Mouse (Mus musculus): Measurements from ENCODE around the gene Ldlrad3. TPM values are rescaled to one million over a fixed set of nuclear protein-coding genes. Genes with fewer than 3 reads are reported as not detected.

Gene Ldlrad3
- polyA plus RNA-seq, 1 experiment, result 3.7 TPM

- 49% methylated on average over 4 of the region's 4 CpGs for WGBS
- Histone ChIP-seq H3K4me3 (replicated peaks; ENCODE audit: control insufficient read depth, low read depth, low read length) (no peak overlapping the region), H3K27ac (ENCODE audit: control insufficient read depth, insufficient read depth, low read depth, low read length, poor library complexity) (no peak overlapping the region), H3K4me1 (ENCODE audit: control insufficient read depth, insufficient read depth, low read length) (no peaks in the 10 kb centered on the region)
- TF ChIP-seq CTCF (IDR thresholded peaks at IDR 0.05; ENCODE audit: control insufficient read depth, insufficient read depth, low read length) (no peak), POLR2A (IDR thresholded peaks at IDR 0.05; ENCODE audit: borderline replicate concordance, control insufficient read depth, low read depth, low read length) (no peak)
Measured at GRCm38 (mm10) chr2:101922302-101922701, 263.9 kb downstream of the Ldlrad3 start.

- Histone ChIP-seq H3K4me3 (replicated peaks; ENCODE audit: control insufficient read depth, low read depth, low read length) (no peak overlapping the region), H3K27ac (ENCODE audit: control insufficient read depth, insufficient read depth, low read depth, low read length, poor library complexity) (no peak overlapping the region), H3K4me1 (ENCODE audit: control insufficient read depth, insufficient read depth, low read length) (no peaks in the 10 kb centered on the region)
- WGBS, result 65% methylated on average over 2 of the region's 2 CpGs
- TF ChIP-seq POLR2A (IDR thresholded peaks at IDR 0.05; ENCODE audit: borderline replicate concordance, control insufficient read depth, low read depth, low read length) (no peak), CTCF (IDR thresholded peaks at IDR 0.05; ENCODE audit: control insufficient read depth, insufficient read depth, low read length) (no peak)
Measured at GRCm38 (mm10) chr2:101920136-101920554, 266.0 kb downstream of the Ldlrad3 start.

- Histone ChIP-seq H3K27ac (ENCODE audit: control insufficient read depth, insufficient read depth, low read depth, low read length, poor library complexity) (no peak overlapping the region), H3K4me1 (ENCODE audit: control insufficient read depth, insufficient read depth, low read length) (no peaks in the 10 kb centered on the region), H3K4me3 (replicated peaks; ENCODE audit: control insufficient read depth, low read depth, low read length) (no peak overlapping the region)
- WGBS, result 90% methylated on average over 7 of the region's 7 CpGs
- TF ChIP-seq CTCF (IDR thresholded peaks at IDR 0.05; ENCODE audit: control insufficient read depth, insufficient read depth, low read length), result no peak
Measured at GRCm38 (mm10) chr2:101918518-101918917, 267.7 kb downstream of the Ldlrad3 start.

- TF ChIP-seq CTCF (IDR thresholded peaks at IDR 0.05; ENCODE audit: control insufficient read depth, insufficient read depth, low read length) (no peak), POLR2A (IDR thresholded peaks at IDR 0.05; ENCODE audit: borderline replicate concordance, control insufficient read depth, low read depth, low read length) (no peak)
- Histone ChIP-seq H3K4me1 (ENCODE audit: control insufficient read depth, insufficient read depth, low read length) (no peaks in the 10 kb centered on the region), H3K27ac (ENCODE audit: control insufficient read depth, insufficient read depth, low read depth, low read length, poor library complexity) (no peak overlapping the region), H3K4me3 (replicated peaks; ENCODE audit: control insufficient read depth, low read depth, low read length) (no peak overlapping the region)
- WGBS, result 82% methylated on average over 15 of the region's 15 CpGs
Measured at GRCm38 (mm10) chr2:101909326-101910080, 276.7 kb downstream of the Ldlrad3 start.

- Histone ChIP-seq H3K4me1 (ENCODE audit: control insufficient read depth, insufficient read depth, low read length) (no peaks in the 10 kb centered on the region), H3K27ac (ENCODE audit: control insufficient read depth, insufficient read depth, low read depth, low read length, poor library complexity) (no peak overlapping the region), H3K4me3 (replicated peaks; ENCODE audit: control insufficient read depth, low read depth, low read length) (no peak overlapping the region)
- 49% methylated on average over 13 of the region's 13 CpGs for WGBS
- no peak for TF ChIP-seq POLR2A (IDR thresholded peaks at IDR 0.05; ENCODE audit: borderline replicate concordance, control insufficient read depth, low read depth, low read length)
- TF ChIP-seq CTCF (IDR thresholded peaks at IDR 0.05; ENCODE audit: control insufficient read depth, insufficient read depth, low read length), result no peak
Measured at GRCm38 (mm10) chr2:101908773-101909172, 277.4 kb downstream of the Ldlrad3 start.

GRCm38 (mm10) chr2:101907386-101908022 lies 278.7 kb downstream of the Ldlrad3 start:
- H3K4me3 ChIP-seq (replicated peaks; ENCODE audit: control insufficient read depth, low read depth, low read length), result no peak overlapping the region
- 87% methylated on average over 10 of the region's 10 CpGs for WGBS
- TF ChIP-seq POLR2A (IDR thresholded peaks at IDR 0.05; ENCODE audit: borderline replicate concordance, control insufficient read depth, low read depth, low read length) (no peak), CTCF (IDR thresholded peaks at IDR 0.05; ENCODE audit: control insufficient read depth, insufficient read depth, low read length) (no peak)
- no peaks in the 10 kb centered on the region for H3K4me1 ChIP-seq (ENCODE audit: control insufficient read depth, insufficient read depth, low read length)
- no peak overlapping the region for H3K27ac ChIP-seq (ENCODE audit: control insufficient read depth, insufficient read depth, low read depth, low read length, poor library complexity)

- 54% methylated on average over 5 of the region's 5 CpGs for WGBS
- TF ChIP-seq CTCF (IDR thresholded peaks at IDR 0.05; ENCODE audit: control insufficient read depth, insufficient read depth, low read length) (no peak), POLR2A (IDR thresholded peaks at IDR 0.05; ENCODE audit: borderline replicate concordance, control insufficient read depth, low read depth, low read length) (no peak)
- Histone ChIP-seq H3K4me1 (ENCODE audit: control insufficient read depth, insufficient read depth, low read length) (no peaks in the 10 kb centered on the region), H3K4me3 (replicated peaks; ENCODE audit: control insufficient read depth, low read depth, low read length) (no peak overlapping the region), H3K27ac (ENCODE audit: control insufficient read depth, insufficient read depth, low read depth, low read length, poor library complexity) (no peak overlapping the region)
Measured at GRCm38 (mm10) chr2:101906379-101906690, 279.9 kb downstream of the Ldlrad3 start.

GRCm38 (mm10) chr2:101905534-101906378 lies 280.4 kb downstream of the Ldlrad3 start:
- H3K27ac ChIP-seq (ENCODE audit: control insufficient read depth, insufficient read depth, low read depth, low read length, poor library complexity), result no peak overlapping the region
- no peaks in the 10 kb centered on the region for H3K4me1 ChIP-seq (ENCODE audit: control insufficient read depth, insufficient read depth, low read length)
- WGBS, result 28% methylated on average over 21 of the region's 21 CpGs
- H3K4me3 ChIP-seq (replicated peaks; ENCODE audit: control insufficient read depth, low read depth, low read length), result no peak overlapping the region
- TF ChIP-seq POLR2A (IDR thresholded peaks at IDR 0.05; ENCODE audit: borderline replicate concordance, control insufficient read depth, low read depth, low read length), result no peak
- TF ChIP-seq CTCF (IDR thresholded peaks at IDR 0.05; ENCODE audit: control insufficient read depth, insufficient read depth, low read length), result peak; percentile 75

All from bone marrow, adult 2 months (tissue).